Mouse (Mus musculus) bone marrow, adult 2 months (tissue): ENCODE results near the gene Lrfn1.

Experiments
- CTCF ChIP-seq: fragments of 200-500 bp; IDR thresholded peaks from 2 replicates; pipeline ENCODE4 v1.5.1; 2011; ENCODE audit warnings: low read length, control low read depth; ENCODE audit not compliant: control insufficient read depth, insufficient read depth
- POLR2A ChIP-seq: fragments of 200-500 bp; IDR thresholded peaks from 2 replicates; pipeline ENCODE4 v1.6.1; 2011; ENCODE audit warnings: low read depth, mild to moderate bottlenecking, control low read depth, low read length, borderline replicate concordance; ENCODE audit not compliant: control insufficient read depth

- TF ChIP-seq POLR2A (no peak), CTCF (no peak)
Measured at GRCm38 (mm10) chr7:28437964-28438363, 13.8 kb upstream of the Lrfn1 start.
